Mouse (Mus musculus) kidney, postnatal 0 days (tissue): Measurements from ENCODE around the gene Bbs9. TPM values are rescaled to one million over a fixed set of nuclear protein-coding genes. Genes with fewer than 3 reads are reported as not detected.

ENCODE experiments used
- ATAC-seq: fragments of 200-750 bp; cut with Nextera tagmentation; replicated peaks from 2 replicates; pipeline ENCODE4 v1.8.0; 2017; ENCODE audit warnings: low read depth, moderate number of reproducible peaks, moderate TSS enrichment, moderate library complexity; ENCODE audit not compliant: low FRiP score
- DNase-seq: peaks from one replicate; pipeline ENCODE4 v3.0.0-alpha.2; 2016; ENCODE audit warnings: low spot score
- H3K27ac ChIP-seq: fragments of 300-500 bp; sonication (generic); 2 replicates; pipeline ENCODE4 v1.5.1; 2014; ENCODE audit warnings: mild to moderate bottlenecking
- H3K27me3 ChIP-seq: fragments of 300-500 bp; sonication (generic); 2 replicates; pipeline ENCODE4 v1.6.1; 2014; ENCODE audit warnings: low read length, mixed read lengths; ENCODE audit not compliant: insufficient read depth
- H3K36me3 ChIP-seq: fragments of 300-500 bp; sonication (generic); 2 replicates; pipeline ENCODE4 v1.6.1; 2014; ENCODE audit warnings: low read length, mixed read lengths; ENCODE audit not compliant: insufficient read depth
- H3K4me1 ChIP-seq: fragments of 300-500 bp; sonication (generic); replicated peaks from 2 replicates; pipeline ENCODE4 v1.6.1; 2014; ENCODE audit warnings: antibody characterized with exemption, low read length, mixed read lengths; ENCODE audit not compliant: insufficient read depth
- H3K4me2 ChIP-seq: fragments of 300-500 bp; sonication (generic); 2 replicates; pipeline ENCODE4 v1.6.1; 2014; ENCODE audit warnings: mild to moderate bottlenecking, low read length, moderate library complexity, mixed read lengths
- H3K4me3 ChIP-seq: fragments of 300-500 bp; sonication (generic); replicated peaks from 2 replicates; pipeline ENCODE4 v1.5.1; 2014; ENCODE audit warnings: low read depth, low read length
- H3K9ac ChIP-seq: fragments of 300-500 bp; sonication (generic); 2 replicates; pipeline ENCODE4 v1.6.1; 2014; ENCODE audit warnings: low read depth, low read length
- H3K9me3 ChIP-seq: fragments of 300-500 bp; sonication (generic); replicated peaks from 2 replicates; pipeline ENCODE4 v1.6.1; 2016; ENCODE audit warnings: low read length, inconsistent platforms, mixed read lengths
- CTCF ChIP-seq: IDR thresholded peaks from 2 replicates; pipeline ENCODE4 v1.5.1; 2016; ENCODE audit warnings: antibody characterized with exemption, low read depth, mild to moderate bottlenecking, moderate library complexity
- WGBS: fragments of 180-500 bp; shearing (Covaris S2); extraction: QIAGEN DNeasy Blood & Tissue Kit; methylation state at CpG from one replicate; pipeline ENCODE4 v1.1.7; 2014; 5-methylcytosine and 5-hydroxymethylcytosine counted together
- polyA plus RNA-seq: library from polyadenylated mRNA; unstranded; fragments of >200 nt; fragmentation: Nextera tagmentation; extraction: Ambion mirVana; gene quantifications from 2 replicates; pipeline ENCODE4 v1.2.1, GENCODE M21; 2015

Bbs9 gene
- polyA plus RNA-seq, 1 experiment from 2014 or later, result 10.1 TPM

DNA sequence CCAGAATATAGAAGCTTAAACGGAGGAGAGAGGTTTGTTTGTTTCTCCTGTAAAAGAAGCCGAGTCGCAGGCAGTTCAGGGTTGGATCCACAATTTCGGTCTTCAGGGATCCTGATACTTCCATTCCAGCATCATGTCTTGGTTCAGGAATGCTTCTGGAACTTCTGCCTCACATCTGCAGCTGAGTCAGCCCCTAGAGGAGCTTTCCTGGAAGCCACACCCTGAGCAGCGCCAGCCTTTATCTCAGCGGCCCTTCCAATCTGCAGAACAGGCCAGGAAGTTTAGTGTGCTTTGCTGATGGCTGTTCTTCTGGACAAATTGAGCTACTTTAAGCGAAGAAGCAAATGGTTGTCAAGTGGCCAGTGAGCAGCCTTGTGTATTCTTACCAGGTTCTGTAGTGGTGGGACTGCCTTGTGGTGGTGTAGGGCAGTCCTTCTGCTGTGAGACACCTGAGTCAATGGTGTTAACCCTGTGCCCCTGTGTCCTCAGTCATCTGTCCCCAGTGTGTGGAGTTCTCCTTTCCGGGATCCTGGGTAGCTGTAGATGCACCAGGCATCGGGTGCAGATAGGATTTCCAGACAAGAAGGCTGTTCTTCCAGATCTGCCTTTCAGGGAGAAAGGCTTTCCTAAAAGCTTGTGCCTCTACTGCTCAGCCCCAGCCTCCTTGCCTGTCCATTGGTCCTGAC is 157.4 kb downstream of the Bbs9 start:
- H3K4me3 ChIP-seq, result no peak overlapping the region
- DNase-seq (no peak), ATAC-seq (no peak)
- H3K9ac ChIP-seq, result no peak overlapping the region
- no peaks in the 10 kb centered on the region for H3K27me3 ChIP-seq
- 82% methylated on average over 9 of the region's 9 CpGs for WGBS
- H3K4me1 ChIP-seq, result no peaks in the 10 kb centered on the region
- H3K36me3 ChIP-seq, result no peaks in the 10 kb centered on the region
- H3K4me2 ChIP-seq, result no peak overlapping the region
- no peak for TF ChIP-seq CTCF
- H3K9me3 ChIP-seq, result no peaks in the 10 kb centered on the region
- no peak overlapping the region for H3K27ac ChIP-seq

DNA sequence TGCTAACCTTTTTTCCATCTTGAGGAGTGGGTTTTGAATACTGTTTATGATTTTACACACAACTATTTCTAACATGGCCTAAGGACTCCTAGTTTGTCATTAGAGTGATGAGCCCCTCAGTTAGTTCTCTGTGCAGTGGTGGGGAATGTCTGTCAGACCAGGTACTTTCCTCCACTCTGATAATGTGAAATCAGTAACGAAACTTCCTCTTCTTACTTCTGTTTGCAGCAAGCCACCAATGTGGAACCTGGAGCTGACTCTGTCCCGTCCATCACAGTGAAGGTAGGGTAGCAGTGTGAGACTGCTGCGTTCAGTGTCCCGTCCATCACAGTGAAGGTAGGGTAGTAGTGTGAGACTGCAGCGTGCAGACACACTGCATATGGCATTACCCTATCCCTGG is 163.0 kb downstream of the Bbs9 start:
- 92% methylated on average over 5 of the region's 5 CpGs for WGBS
- Histone ChIP-seq H3K27ac (no peak overlapping the region), H3K36me3 (no peaks in the 10 kb centered on the region), H3K9ac (no peak overlapping the region), H3K4me3 (no peak overlapping the region), H3K27me3 (no peaks in the 10 kb centered on the region), H3K4me2 (no peak overlapping the region), H3K4me1 (peaks cover 3% of the 10 kb centered on the region; the same call in 1 of the 2 replicates), H3K9me3 (no peaks in the 10 kb centered on the region)
- ATAC-seq (no peak), DNase-seq (no peak)
- no peak for TF ChIP-seq CTCF

DNA sequence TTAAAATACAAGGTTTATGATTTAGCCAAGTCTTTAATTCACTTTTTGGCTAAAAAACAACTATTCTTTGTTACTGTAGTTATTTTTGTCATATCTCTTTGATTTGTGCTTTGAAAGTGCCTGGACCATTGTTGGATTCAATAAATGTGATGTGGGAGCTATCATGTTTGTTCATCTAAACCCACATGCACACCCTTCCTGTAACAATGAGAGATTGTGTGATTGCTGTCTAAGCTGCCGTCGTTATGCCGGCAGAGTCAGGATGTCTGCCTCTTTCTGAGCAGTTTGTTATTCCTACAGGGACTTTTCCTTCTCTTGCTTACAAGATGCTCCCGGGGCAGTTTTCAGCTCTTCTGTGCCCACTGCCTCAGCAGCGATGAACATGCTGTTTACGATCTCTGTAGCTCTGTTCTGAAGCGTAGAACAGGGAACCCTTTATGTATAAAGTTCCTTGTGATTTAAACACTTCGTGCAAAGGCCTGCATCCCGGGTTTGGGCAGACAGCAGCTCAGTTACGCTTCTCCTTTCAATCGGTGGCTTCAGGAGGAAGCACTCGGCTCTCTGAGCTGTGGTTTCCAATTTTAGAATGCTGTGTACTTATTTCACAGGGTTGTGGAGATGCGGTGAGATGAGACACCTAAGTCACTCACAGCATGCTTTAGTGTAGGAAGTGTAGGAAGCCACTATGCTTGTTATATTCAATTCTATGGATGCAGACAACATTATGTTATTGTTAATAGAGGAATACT is 165.3 kb downstream of the Bbs9 start:
- Histone ChIP-seq H3K27ac (no peak overlapping the region), H3K4me2 (no peak overlapping the region), H3K9ac (no peak overlapping the region), H3K27me3 (no peaks in the 10 kb centered on the region), H3K9me3 (no peaks in the 10 kb centered on the region), H3K36me3 (no peaks in the 10 kb centered on the region), H3K4me3 (no peak overlapping the region), H3K4me1 (peaks cover 3% of the 10 kb centered on the region; the same call in 1 of the 2 replicates)
- WGBS, result 21% methylated on average over 13 of the region's 13 CpGs
- TF ChIP-seq CTCF, result no peak
- DNase-seq (peak; percentile 27), ATAC-seq (no peak)

DNA sequence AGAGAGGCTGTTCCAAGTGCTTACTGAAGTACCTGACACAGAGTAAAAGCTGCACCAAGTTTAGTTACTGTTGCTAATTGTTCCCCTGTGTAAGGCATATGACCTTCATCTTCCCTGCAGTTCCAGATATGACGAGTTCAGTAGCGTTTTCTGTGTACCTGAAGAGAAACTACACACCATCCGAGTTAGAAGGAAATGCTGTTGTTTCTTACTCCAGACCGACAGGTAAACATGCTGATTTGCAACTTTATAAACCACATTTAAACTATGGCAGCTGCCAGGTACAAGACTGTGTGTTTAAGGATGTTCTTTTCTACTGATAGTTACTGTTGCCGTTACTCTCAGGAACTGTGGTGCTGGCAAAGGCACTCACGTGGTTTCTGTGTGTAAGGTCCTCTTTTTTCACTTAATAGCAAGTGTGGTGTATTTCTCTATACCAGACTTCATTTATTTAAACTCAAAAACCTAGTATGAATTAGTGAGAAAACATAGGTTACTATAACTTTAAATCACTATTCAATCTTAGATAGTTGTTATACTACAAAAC is 170.4 kb downstream of the Bbs9 start:
- Histone ChIP-seq H3K9ac (no peak overlapping the region), H3K27me3 (no peaks in the 10 kb centered on the region), H3K4me3 (no peak overlapping the region), H3K4me1 (no peaks in the 10 kb centered on the region), H3K4me2 (no peak overlapping the region), H3K36me3 (no peaks in the 10 kb centered on the region), H3K27ac (no peak overlapping the region), H3K9me3 (no peaks in the 10 kb centered on the region)
- TF ChIP-seq CTCF, result no peak
- DNase-seq (no peak), ATAC-seq (no peak)
- WGBS, result 90% methylated on average over 6 of the region's 6 CpGs

DNA sequence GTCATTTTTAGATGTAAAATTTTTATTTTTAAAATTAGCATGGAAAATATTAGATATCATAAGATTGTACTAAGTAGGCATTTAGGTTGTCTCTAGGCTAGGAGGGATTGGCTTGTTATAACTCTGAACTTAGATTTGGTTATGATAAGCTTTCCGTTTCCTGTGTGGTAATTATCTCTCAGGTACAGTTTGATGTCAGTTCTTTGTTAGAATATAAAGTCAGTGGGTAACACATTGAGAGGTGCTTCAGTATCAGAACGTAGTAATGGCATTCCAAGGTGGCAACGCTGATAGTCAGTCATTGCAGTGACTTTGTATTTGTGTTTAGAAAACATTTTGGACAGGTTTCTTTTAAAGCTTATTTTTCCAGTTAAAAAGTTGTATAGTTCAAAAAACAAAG is 170.9 kb downstream of the Bbs9 start:
- no peak overlapping the region for H3K27ac ChIP-seq
- H3K9me3 ChIP-seq, result no peaks in the 10 kb centered on the region
- no peak overlapping the region for H3K4me2 ChIP-seq
- H3K36me3 ChIP-seq, result no peaks in the 10 kb centered on the region
- H3K9ac ChIP-seq, result no peak overlapping the region
- no peak overlapping the region for H3K4me3 ChIP-seq
- 86% methylated on average over 3 of the region's 3 CpGs for WGBS
- TF ChIP-seq CTCF, result no peak
- no peaks in the 10 kb centered on the region for H3K27me3 ChIP-seq
- no peaks in the 10 kb centered on the region for H3K4me1 ChIP-seq
- no peak for ATAC-seq
- no peak for DNase-seq

DNA sequence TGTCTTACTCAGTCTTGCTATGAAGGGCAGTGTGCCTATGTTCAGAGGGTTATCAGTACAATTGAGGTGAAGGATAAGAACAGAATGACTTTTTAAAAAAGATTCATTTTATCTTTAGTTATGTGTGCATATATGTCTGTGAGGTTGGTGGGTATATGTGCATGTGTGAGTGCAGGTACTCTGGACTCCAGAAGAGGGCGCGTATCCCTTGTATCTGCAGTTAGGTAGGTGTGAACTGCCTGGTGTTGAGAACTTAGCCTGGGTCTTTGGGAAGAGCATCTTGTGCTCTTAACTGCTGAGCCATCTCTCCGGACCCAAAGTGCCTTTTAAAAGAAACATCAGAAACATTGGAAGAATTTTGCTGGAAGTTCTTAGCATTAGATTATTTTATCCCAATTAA is 172.6 kb downstream of the Bbs9 start:
- Histone ChIP-seq H3K4me1 (no peaks in the 10 kb centered on the region), H3K9me3 (no peaks in the 10 kb centered on the region), H3K4me2 (no peak overlapping the region), H3K27ac (no peak overlapping the region), H3K9ac (no peak overlapping the region), H3K27me3 (no peaks in the 10 kb centered on the region), H3K36me3 (no peaks in the 10 kb centered on the region), H3K4me3 (no peak overlapping the region)
- no peak for TF ChIP-seq CTCF
- ATAC-seq, result no peak
- no peak for DNase-seq
- 95% methylated on average over 3 of the region's 3 CpGs for WGBS
